Mouse (Mus musculus) heart, embryonic 15.5 days (tissue): ENCODE measurements around the gene Scn4a. TPM values are rescaled to one million over a fixed set of nuclear protein-coding genes. Genes with fewer than 3 reads are reported as not detected.

Experiments used
- ATAC-seq: fragments of 200-750 bp; cut with Nextera tagmentation; replicated peaks from 2 replicates; pipeline ENCODE4 v1.8.0; 2017; ENCODE audit warnings: low read depth, moderate TSS enrichment; ENCODE audit not compliant: insufficient number of reproducible peaks, insufficient read depth, low FRiP score
- H3K27ac ChIP-seq: fragments of 300-500 bp; sonication (generic); 2 replicates; pipeline ENCODE4 v1.5.1; 2015; ENCODE audit warnings: mild to moderate bottlenecking, inconsistent platforms
- H3K27me3 ChIP-seq: fragments of 300-500 bp; sonication (generic); 2 replicates; pipeline ENCODE4 v1.6.1; 2015; ENCODE audit warnings: inconsistent platforms
- H3K36me3 ChIP-seq: fragments of 300-500 bp; sonication (generic); 2 replicates; pipeline ENCODE4 v1.6.1; 2015; ENCODE audit warnings: mild to moderate bottlenecking, inconsistent platforms
- H3K4me1 ChIP-seq: fragments of 300-500 bp; sonication (generic); replicated peaks from 2 replicates; pipeline ENCODE4 v1.6.1; 2015; ENCODE audit warnings: inconsistent platforms
- H3K4me2 ChIP-seq: fragments of 300-500 bp; sonication (generic); 2 replicates; pipeline ENCODE4 v1.6.1; 2015; ENCODE audit warnings: inconsistent platforms, mild to moderate bottlenecking, moderate library complexity
- H3K4me3 ChIP-seq: fragments of 300-500 bp; sonication (generic); 2 replicates; pipeline ENCODE4 v1.5.1; 2015; ENCODE audit warnings: mild to moderate bottlenecking, inconsistent platforms
- H3K9ac ChIP-seq: fragments of 300-500 bp; sonication (generic); 2 replicates; pipeline ENCODE4 v1.6.1; 2015; ENCODE audit warnings: mild to moderate bottlenecking, inconsistent platforms
- H3K9me3 ChIP-seq: fragments of 300-500 bp; sonication (generic); replicated peaks from 2 replicates; pipeline ENCODE4 v1.6.1; 2016; ENCODE audit warnings: inconsistent platforms
- WGBS: fragments of 180-500 bp; shearing (Covaris S2); methylation state at CpG from one replicate; pipeline ENCODE4 v1.1.7; 2015; ENCODE audit warnings: mixed read lengths; 5-methylcytosine and 5-hydroxymethylcytosine counted together
- polyA plus RNA-seq: library from polyadenylated mRNA; unstranded; fragments of >200 nt; fragmentation: Nextera tagmentation; extraction: Ambion mirVana; gene quantifications from 2 replicates; pipeline ENCODE4 v1.2.1, GENCODE M21; 2015

Scn4a gene
- polyA plus RNA-seq, 1 experiment from 2014 or later, result 0.06 TPM

DNA sequence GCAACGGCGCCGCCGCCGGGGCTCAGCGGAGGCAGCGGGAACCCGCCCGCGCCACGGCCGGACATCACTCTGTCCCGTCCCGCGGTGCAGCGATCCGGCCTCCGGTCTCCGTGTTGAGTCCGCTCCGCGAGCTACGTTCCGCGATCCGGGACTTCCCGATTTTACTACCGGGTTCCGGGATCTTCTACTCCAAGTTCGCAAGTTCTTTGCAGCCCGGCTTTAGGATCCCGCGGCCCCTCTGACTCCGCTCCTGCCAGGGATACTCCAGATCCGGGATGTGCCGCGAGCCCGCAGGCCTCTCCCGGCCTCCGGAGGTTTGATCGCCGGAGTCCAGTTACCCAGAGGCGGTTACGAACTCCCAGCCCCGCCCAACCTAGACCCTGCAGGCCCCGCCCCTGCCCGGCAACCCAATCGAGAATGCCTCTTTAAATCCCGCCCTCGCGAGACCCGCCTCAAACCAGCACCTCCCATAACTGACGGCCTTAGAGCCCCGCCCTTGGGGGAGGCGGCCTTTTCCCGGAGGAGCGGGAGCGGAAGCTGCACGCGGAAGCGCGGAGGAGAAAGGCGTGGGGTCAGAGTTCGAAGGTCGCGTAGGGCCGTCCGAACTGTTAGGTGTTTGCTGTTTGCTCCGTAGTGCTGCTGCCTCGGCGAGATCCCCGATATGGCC lies 80.3 kb downstream of the Scn4a start, which contains the start of gene Smarcd2:
Gene Smarcd2 (minus strand): TSS at position 329 of the 667 bp plus-strand sequence.
- H3K9me3 ChIP-seq, result no peaks in the 10 kb centered on the region
- peaks cover 55% of the 10 kb centered on the region for H3K4me1 ChIP-seq
- ATAC-seq, result peak; percentile 96
- peak within 1 kb of the TSS; percentile 87 for H3K4me2 ChIP-seq
- peak within 1 kb of the TSS; percentile 84 for H3K4me3 ChIP-seq
- H3K36me3 ChIP-seq, result no peaks in the 10 kb centered on the region
- under 1% methylated on average over 65 of the region's 72 CpGs for WGBS
- H3K9ac ChIP-seq, result peak within 1 kb of the TSS; percentile 92
- H3K27ac ChIP-seq, result peak within 1 kb of the TSS; percentile 94
- H3K27me3 ChIP-seq, result no peaks in the 10 kb centered on the region

DNA sequence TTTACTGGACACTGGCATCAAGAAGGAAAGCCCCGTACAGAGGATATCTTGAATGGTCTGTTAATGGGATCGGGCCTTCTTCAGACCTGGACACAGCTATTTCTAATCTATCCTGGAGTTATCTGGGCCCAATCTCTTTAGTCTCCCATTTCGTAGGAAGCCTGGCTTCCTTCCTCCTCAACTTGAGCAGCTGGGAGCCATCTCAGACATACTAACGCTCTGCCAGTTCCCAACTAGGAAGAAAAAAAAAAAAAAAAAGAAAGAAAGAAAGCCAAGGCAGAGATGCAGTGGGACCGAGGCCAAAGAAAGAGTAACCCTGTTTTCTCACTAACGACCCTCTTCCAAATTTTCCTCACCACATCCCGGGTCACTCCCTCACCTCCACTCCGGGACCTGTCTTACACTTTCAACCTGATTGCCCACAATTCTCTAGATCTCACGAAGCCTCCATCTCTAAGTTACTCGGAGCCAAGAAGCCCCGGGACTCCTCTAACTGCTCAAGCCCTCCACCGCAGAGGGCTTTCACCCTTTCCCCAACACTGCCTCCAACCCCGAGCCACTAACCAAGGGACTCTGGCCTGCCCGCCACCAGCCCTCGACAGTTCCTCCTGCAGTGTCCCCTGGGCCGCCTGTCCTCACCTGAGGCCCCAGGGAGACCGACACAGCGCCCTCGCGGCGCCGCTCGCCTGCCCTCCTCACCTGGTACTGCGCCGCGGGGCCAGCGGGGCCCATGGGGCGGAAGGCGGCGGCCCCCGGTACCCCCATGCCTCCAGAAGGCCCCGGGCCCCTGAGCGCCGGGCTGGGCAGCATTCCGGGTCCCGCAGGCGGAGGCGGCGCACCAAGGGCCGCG lies 81.1 kb downstream of the Scn4a start:
- Histone ChIP-seq H3K27ac (peak overlapping the region; percentile 94), H3K36me3 (peaks cover 4% of the 10 kb centered on the region), H3K9me3 (no peaks in the 10 kb centered on the region), H3K4me3 (peak overlapping the region; percentile 84), H3K4me2 (peak overlapping the region; percentile 78), H3K9ac (peak overlapping the region; percentile 92), H3K4me1 (peaks cover 62% of the 10 kb centered on the region), H3K27me3 (no peaks in the 10 kb centered on the region)
- WGBS, result 1% methylated on average over 41 of the region's 41 CpGs
- peak; percentile 36 for ATAC-seq

DNA sequence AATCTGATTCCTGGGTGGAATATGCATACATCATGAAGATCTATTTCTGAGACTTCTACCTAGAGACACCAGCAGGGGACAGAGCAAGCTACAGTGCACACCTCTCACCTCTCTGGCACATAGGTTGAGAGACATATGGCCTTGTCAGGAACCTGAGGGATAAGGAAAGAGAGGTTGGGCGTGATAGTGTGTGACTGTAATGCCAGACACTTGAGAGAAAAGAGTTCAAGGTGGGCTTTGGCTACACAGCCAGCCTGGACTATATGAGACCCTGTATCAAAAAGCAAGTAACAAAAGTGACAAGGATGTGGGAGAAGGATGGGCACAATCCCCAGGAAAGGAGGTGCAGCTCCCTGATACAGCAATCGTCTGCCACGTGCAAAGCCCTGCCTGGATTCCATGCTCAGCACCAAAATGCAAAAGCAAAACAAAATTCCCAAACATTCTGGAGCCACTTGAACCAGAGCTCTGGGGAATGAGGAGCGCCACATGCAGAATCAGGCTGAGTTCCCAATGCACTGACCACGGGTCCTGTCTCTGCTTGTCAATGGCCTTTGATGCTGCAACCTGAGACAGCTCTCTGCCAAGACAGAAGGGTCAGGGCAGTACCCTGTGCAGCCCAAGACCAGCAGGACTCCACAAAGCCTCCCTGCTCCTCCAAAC lies 81.8 kb downstream of the Scn4a start:
- Histone ChIP-seq H3K27ac (peak overlapping the region; percentile 94), H3K4me3 (peak overlapping the region; percentile 84), H3K9ac (peak overlapping the region; percentile 92), H3K36me3 (peaks cover 12% of the 10 kb centered on the region), H3K27me3 (no peaks in the 10 kb centered on the region), H3K4me2 (peak overlapping the region; percentile 78), H3K4me1 (peaks cover 56% of the 10 kb centered on the region), H3K9me3 (no peaks in the 10 kb centered on the region)
- WGBS, result 38% methylated on average over 5 of the region's 5 CpGs
- no peak for ATAC-seq

DNA sequence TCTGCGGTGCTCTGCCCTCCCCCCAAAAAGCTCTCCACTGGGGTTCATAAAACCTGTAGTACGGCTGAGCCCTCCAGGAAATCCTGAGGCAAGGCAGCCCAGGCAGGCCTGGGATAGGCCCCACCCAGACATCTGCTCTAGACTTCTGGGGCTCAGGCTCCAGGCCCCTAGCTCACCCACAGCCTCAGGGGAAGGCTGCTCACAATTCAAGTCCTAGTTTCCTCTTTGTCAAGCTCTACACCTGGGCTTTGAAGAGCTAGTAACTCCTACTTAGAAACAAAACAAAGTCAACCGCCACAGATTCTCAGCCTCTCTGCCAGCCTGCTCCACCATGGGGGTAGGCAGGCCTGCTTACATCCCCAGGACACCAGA lies 84.0 kb downstream of the Scn4a start:
- H3K27me3 ChIP-seq, result no peaks in the 10 kb centered on the region
- peak overlapping the region; percentile 32; the same call in 1 of the 2 replicates for H3K4me2 ChIP-seq
- peaks cover 44% of the 10 kb centered on the region for H3K4me1 ChIP-seq
- ATAC-seq, result no peak
- no peak overlapping the region for H3K9ac ChIP-seq
- peak overlapping the region; percentile 16; the same call in 1 of the 2 replicates for H3K27ac ChIP-seq
- no peak overlapping the region for H3K4me3 ChIP-seq
- H3K36me3 ChIP-seq, result peaks cover 34% of the 10 kb centered on the region
- WGBS, result 34% methylated on average over 3 of the region's 3 CpGs
- no peaks in the 10 kb centered on the region for H3K9me3 ChIP-seq

Other genes with a start within 250 kb of the Scn4a start
- not detected in 2 replicates for gene Gm10840, start 192.4 kb downstream of the Scn4a start, polyA plus RNA-seq
- 75.9 and 110 TPM in 2 replicates for gene Limd2, start 192.4 kb downstream of the Scn4a start, polyA plus RNA-seq
- gene Strada, start 151.1 kb downstream of the Scn4a start, polyA plus RNA-seq, result 16.5 and 20.0 TPM in 2 replicates
- 87.3 and 88.2 TPM in 2 replicates for gene Ccdc47, start 136.9 kb downstream of the Scn4a start, polyA plus RNA-seq
- gene Ddx42, start 136.4 kb downstream of the Scn4a start, polyA plus RNA-seq, result 41.1 and 47.3 TPM in 2 replicates
- 31.1 and 37.5 TPM in 2 replicates for gene Ftsj3, start 97.2 kb downstream of the Scn4a start, polyA plus RNA-seq
- gene Psmc5, start 97.1 kb downstream of the Scn4a start, polyA plus RNA-seq, result 195 and 215 TPM in 2 replicates
- gene Smarcd2, start 80.3 kb downstream of the Scn4a start, polyA plus RNA-seq, result 18.2 and 35.7 TPM in 2 replicates
- 0.34 TPM in 1 of 2 replicates, not detected in the other for gene Tcam1, start 76.6 kb downstream of the Scn4a start, polyA plus RNA-seq
- gene Gh, start 51.4 kb downstream of the Scn4a start, polyA plus RNA-seq, result not detected in 2 replicates
- gene Cd79b, start 38.5 kb downstream of the Scn4a start, polyA plus RNA-seq, result 1.0 and 2.8 TPM in 2 replicates
- gene Prr29, start 12.2 kb upstream of the Scn4a start, polyA plus RNA-seq, result 0.44 and 0.62 TPM in 2 replicates
- 79.4 and 87.1 TPM in 2 replicates for gene Icam2, start 34.8 kb upstream of the Scn4a start, polyA plus RNA-seq
- gene Ern1, start 134.6 kb upstream of the Scn4a start, polyA plus RNA-seq, result 3.8 and 5.2 TPM in 2 replicates